Mouse (Mus musculus): Measurements from ENCODE around the gene Map3k12.
A peak's percentile ranks its signal among the peaks of the same experiment; 100 is the strongest.

Map3k12 gene

GRCm38 (mm10) chr15:102516728-102517404, at the start of gene Map3k12:
Gene Map3k12 (minus strand): TSS chr15:102517064.
- DNase-seq (ENCODE audit: low read depth, low spot score) = peak; percentile 77

GRCm38 (mm10) chr15:102563681-102564080, 46.8 kb upstream of the Map3k12 start:
- no peak for DNase-seq (ENCODE audit: low read depth, low spot score)

GRCm38 (mm10) chr15:102563061-102563460, 46.2 kb upstream of the Map3k12 start:
- DNase-seq (ENCODE audit: low read depth, low spot score) = no peak

- DNase-seq (ENCODE audit: low read depth, low spot score) = no peak
These were observed 45.6 kb upstream of the Map3k12 start for GRCm38 (mm10) chr15:102562491-102562890.

GRCm38 (mm10) chr15:102557580-102557979, 40.7 kb upstream of the Map3k12 start:
- no peak for DNase-seq (ENCODE audit: low read depth, low spot score)

- no peak for DNase-seq (ENCODE audit: low read depth, low spot score)
These were observed 38.7 kb upstream of the Map3k12 start for GRCm38 (mm10) chr15:102555581-102555980.

GRCm38 (mm10) chr15:102552599-102552998, 35.7 kb upstream of the Map3k12 start:
- no peak for DNase-seq (ENCODE audit: low read depth, low spot score)

GRCm38 (mm10) chr15:102547478-102547877, 30.6 kb upstream of the Map3k12 start:
- DNase-seq (ENCODE audit: low read depth, low spot score) = no peak

- DNase-seq (ENCODE audit: low read depth, low spot score) = peak; percentile 91
These were observed 30.0 kb upstream of the Map3k12 start for GRCm38 (mm10) chr15:102546677-102547427.

GRCm38 (mm10) chr15:102546246-102546645, 29.4 kb upstream of the Map3k12 start:
- DNase-seq (ENCODE audit: low read depth, low spot score) = no peak

- DNase-seq (ENCODE audit: low read depth, low spot score) = no peak
These were observed 27.9 kb upstream of the Map3k12 start for GRCm38 (mm10) chr15:102544801-102545200.

- DNase-seq (ENCODE audit: low read depth, low spot score) = no peak
These were observed 17.1 kb upstream of the Map3k12 start for GRCm38 (mm10) chr15:102533926-102534325.

GRCm38 (mm10) chr15:102532106-102532900, 15.4 kb upstream of the Map3k12 start:
- DNase-seq (ENCODE audit: low read depth, low spot score) = no peak

- no peak for DNase-seq (ENCODE audit: low read depth, low spot score)
These were observed 14.7 kb upstream of the Map3k12 start for GRCm38 (mm10) chr15:102531586-102531985.

GRCm38 (mm10) chr15:102530566-102530965, 13.7 kb upstream of the Map3k12 start:
- DNase-seq (ENCODE audit: low read depth, low spot score) = no peak

GRCm38 (mm10) chr15:102528396-102528795, 11.5 kb upstream of the Map3k12 start:
- no peak for DNase-seq (ENCODE audit: low read depth, low spot score)

GRCm38 (mm10) chr15:102527936-102528335, 11.1 kb upstream of the Map3k12 start:
- no peak for DNase-seq (ENCODE audit: low read depth, low spot score)

- DNase-seq (ENCODE audit: low read depth, low spot score) = no peak
These were observed 9.5 kb upstream of the Map3k12 start for GRCm38 (mm10) chr15:102526111-102527002.

- no peak for DNase-seq (ENCODE audit: low read depth, low spot score)
These were observed 8.1 kb upstream of the Map3k12 start, which contains the start of gene Npff for GRCm38 (mm10) chr15:102524892-102525485. Gene Npff (minus strand): TSS chr15:102524942.

GRCm38 (mm10) chr15:102521480-102521879, 4.6 kb upstream of the Map3k12 start:
- DNase-seq (ENCODE audit: low read depth, low spot score) = no peak

- no peak for DNase-seq (ENCODE audit: low read depth, low spot score)
These were observed 3.6 kb upstream of the Map3k12 start for GRCm38 (mm10) chr15:102520416-102520815.
